Mouse (Mus musculus) heart, postnatal 10 days (tissue): ENCODE results near the gene Otoa. TPM values are rescaled to one million over a fixed set of nuclear protein-coding genes. Genes with fewer than 3 reads are reported as not detected.

Experiments used
- DNase-seq, 2 experiments: peaks; one replicate each; pipeline ENCODE4 v3.0.0; 2021
- intact Hi-C: fragments of 180-260 bp; cut with DNase I; formaldehyde crosslinking; loops from one replicate; pipeline ENCODE4 v1.15.1; 2025
- total RNA-seq, 2 experiments: library from RNA; stranded (reverse); gene quantifications; 2 replicates each; pipeline ENCODE4 v1.2.3; 2021

The Otoa gene
- total RNA-seq, 2 experiments from 2014 or later = 2.3 to 4.9 TPM

DNA sequence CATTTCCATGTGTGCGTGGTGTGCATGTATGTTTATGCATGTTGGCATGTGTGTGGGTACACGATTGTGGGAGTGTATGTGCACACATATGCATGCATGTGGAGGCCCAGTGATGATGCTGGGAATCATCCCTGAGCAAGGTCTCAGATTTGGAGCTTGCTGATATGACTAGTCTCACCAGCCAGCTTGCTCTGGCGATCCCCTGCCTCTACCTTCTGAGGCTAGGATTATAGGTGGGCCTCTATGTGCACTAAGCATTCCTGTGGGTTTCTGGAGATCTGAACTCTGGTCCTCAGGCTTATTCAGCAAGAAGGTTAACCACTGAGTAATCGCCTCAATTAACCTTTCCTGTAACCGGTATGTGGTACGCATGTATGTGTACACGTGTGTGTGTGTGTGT, 107.5 kb downstream of the Otoa start:
- DNase-seq = no peak
- intact Hi-C loops = no loop called here

DNA sequence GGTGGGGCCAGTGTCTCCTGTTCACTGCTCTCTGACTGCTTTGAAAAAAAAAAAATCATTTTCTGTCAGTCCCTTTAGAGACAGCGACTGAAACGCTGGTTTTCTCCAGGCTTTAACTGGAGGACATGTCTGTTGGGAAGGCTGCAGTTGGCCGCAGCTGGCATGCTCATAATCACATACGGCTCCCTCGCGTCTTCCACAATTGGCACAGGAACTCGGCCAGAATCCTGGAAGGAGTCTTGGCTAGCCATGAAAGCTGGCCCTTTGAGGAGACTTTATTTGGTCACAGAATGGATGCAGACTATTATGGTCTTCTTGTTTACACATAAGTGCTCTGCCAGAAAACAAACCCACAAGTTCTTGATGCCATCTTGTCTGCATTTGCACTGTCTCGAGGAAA, 117.5 kb downstream of the Otoa start:
- intact Hi-C loops = no loop called here
- no peak for DNase-seq

GRCm38 (mm10) chr7:121211804-121212203, 130.4 kb downstream of the Otoa start:
- DNase-seq = no peak
- intact Hi-C loops = no loop called here

Other genes starting within 250 kb of the Otoa start
- 10 to 100 TPM; 37.0 to 37.2 TPM for gene Eef2k, start 238.8 kb upstream of the Otoa start, total RNA-seq
- gene Polr3e, start 163.9 kb upstream of the Otoa start, total RNA-seq = 10 to 100 TPM; 15.1 to 15.4 TPM
- 10 to 100 TPM; 14.3 to 17.9 TPM for gene Cdr2, start 99.3 kb upstream of the Otoa start, total RNA-seq
- not detected for gene Mfsd13b, start 99.1 kb upstream of the Otoa start, total RNA-seq
- gene Mettl9, start 47.2 kb upstream of the Otoa start, total RNA-seq = 100 to 1,000 TPM; 108 to 126 TPM
- 1 to 10 TPM in 1 of 2 experiments, under 1 TPM in 1; 0.72 to 1.2 TPM for gene Igsf6, start 7.1 kb upstream of the Otoa start, total RNA-seq